Mouse (Mus musculus) midbrain, embryonic 10.5 days (tissue): ENCODE measurements around the gene Uqcr11. TPM values are rescaled to one million over a fixed set of nuclear protein-coding genes. Genes with fewer than 3 reads are reported as not detected.

Experiments used
- DNase-seq: peaks from one replicate; pipeline ENCODE4 v3.0.0-alpha.2; 2017; ENCODE audit warnings: low spot score
- H3K27ac ChIP-seq: fragments of 300-500 bp; sonication (generic); replicated peaks from 2 replicates; pipeline ENCODE4 v1.5.1; 2016; ENCODE audit warnings: mild to moderate bottlenecking
- H3K27me3 ChIP-seq: fragments of 300-500 bp; sonication (generic); 2 replicates; pipeline ENCODE4 v1.6.1; 2016; ENCODE audit warnings: low read depth, mild to moderate bottlenecking; ENCODE audit not compliant: poor library complexity, severe bottlenecking
- H3K36me3 ChIP-seq: fragments of 300-500 bp; sonication (generic); 2 replicates; pipeline ENCODE4 v1.6.1; 2016; ENCODE audit warnings: mild to moderate bottlenecking, moderate library complexity
- H3K4me1 ChIP-seq: fragments of 300-500 bp; sonication (generic); 2 replicates; pipeline ENCODE4 v1.6.1; 2016
- H3K4me3 ChIP-seq: fragments of 300-500 bp; sonication (generic); 2 replicates; pipeline ENCODE4 v1.5.1; 2016; ENCODE audit warnings: mild to moderate bottlenecking, moderate library complexity
- H3K9me3 ChIP-seq: fragments of 300-500 bp; sonication (generic); replicated peaks from 2 replicates; pipeline ENCODE4 v1.6.1; 2016; ENCODE audit warnings: mild to moderate bottlenecking
- WGBS: fragments of 180-500 bp; shearing (Covaris S2); methylation state at CpG from one replicate; pipeline ENCODE4 v1.1.7; 2016; 5-methylcytosine and 5-hydroxymethylcytosine counted together
- polyA plus RNA-seq: library from polyadenylated mRNA; unstranded; fragments of >200 nt; fragmentation: Nextera tagmentation; extraction: Ambion mirVana; gene quantifications from 2 replicates; pipeline ENCODE4 v1.2.1, GENCODE M21; 2016

Uqcr11 gene
- polyA plus RNA-seq, 1 experiment from 2014 or later: 635 TPM

DNA sequence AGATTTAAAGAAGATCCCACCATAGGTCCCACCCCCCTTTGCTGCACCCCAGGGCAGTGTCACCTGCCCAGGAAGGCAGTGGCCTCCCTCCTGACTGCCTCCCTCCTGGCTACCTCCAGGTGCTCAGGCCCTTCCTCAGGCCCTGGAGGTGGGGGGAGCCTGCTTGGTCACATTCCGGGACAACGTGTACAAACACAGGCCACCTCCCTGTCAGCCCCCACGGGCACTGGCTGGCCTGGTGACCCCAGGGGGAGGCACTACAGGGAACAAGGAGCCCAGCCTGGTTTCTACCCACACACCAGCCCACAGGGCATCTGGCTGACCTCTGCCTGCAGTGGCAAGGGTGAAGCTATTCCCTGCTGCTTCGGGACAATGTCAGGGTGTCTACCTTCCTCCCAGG lies 31.3 kb upstream of the Uqcr11 start:
- Histone ChIP-seq H3K4me1 (peaks cover 16% of the 10 kb centered on the region), H3K9me3 (no peaks in the 10 kb centered on the region), H3K27me3 (peaks cover 23% of the 10 kb centered on the region), H3K27ac (no peak overlapping the region), H3K36me3 (no peaks in the 10 kb centered on the region), H3K4me3 (no peak overlapping the region)
- WGBS: 81% methylated on average over 4 of the region's 4 CpGs
- DNase-seq: no peak

GRCm38 (mm10) chr10:80436276-80436675 lies 29.6 kb upstream of the Uqcr11 start:
- no peaks in the 10 kb centered on the region for H3K9me3 ChIP-seq
- 12% methylated on average over 9 of the region's 9 CpGs for WGBS
- peaks cover 29% of the 10 kb centered on the region for H3K4me1 ChIP-seq
- H3K27me3 ChIP-seq: peaks cover 21% of the 10 kb centered on the region
- no peak overlapping the region for H3K27ac ChIP-seq
- H3K36me3 ChIP-seq: peaks cover 4% of the 10 kb centered on the region
- peak overlapping the region; percentile 16; the same call in 1 of the 2 replicates for H3K4me3 ChIP-seq
- DNase-seq: no peak

GRCm38 (mm10) chr10:80435764-80436163 lies 29.1 kb upstream of the Uqcr11 start:
- Histone ChIP-seq H3K4me1 (peaks cover 34% of the 10 kb centered on the region), H3K27me3 (peaks cover 21% of the 10 kb centered on the region), H3K27ac (no peak overlapping the region; the same call in 1 of the 2 replicates), H3K4me3 (peak overlapping the region; percentile 16; the same call in 1 of the 2 replicates), H3K36me3 (peaks cover 9% of the 10 kb centered on the region), H3K9me3 (no peaks in the 10 kb centered on the region)
- 38% methylated on average over 7 of the region's 7 CpGs for WGBS
- no peak for DNase-seq

GRCm38 (mm10) chr10:80434823-80435222 lies 28.2 kb upstream of the Uqcr11 start:
- peak overlapping the region; percentile 100 for H3K27ac ChIP-seq

DNA sequence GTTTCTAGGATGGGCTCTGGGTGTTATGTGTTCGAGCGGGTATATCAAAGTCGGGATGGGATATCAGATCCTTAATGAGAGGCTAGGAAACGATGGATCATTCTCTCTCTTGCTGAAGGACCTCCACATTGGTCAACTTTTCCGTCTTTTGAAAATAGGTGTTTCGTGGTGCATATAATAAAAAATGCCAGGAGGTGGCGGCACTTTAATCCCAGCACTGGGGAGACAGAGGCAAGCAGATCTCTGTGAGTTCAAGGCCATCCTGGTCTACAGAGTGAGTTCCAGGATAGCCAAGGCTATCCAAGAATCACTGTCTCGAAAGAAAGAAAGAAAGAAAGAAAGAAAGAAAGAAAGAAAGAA lies 27.6 kb upstream of the Uqcr11 start:
- WGBS: 12% methylated on average over 8 of the region's 8 CpGs
- Histone ChIP-seq H3K4me1 (peaks cover 41% of the 10 kb centered on the region), H3K36me3 (peaks cover 24% of the 10 kb centered on the region), H3K27me3 (peaks cover 18% of the 10 kb centered on the region), H3K27ac (peak overlapping the region; percentile 100), H3K4me3 (peak overlapping the region; percentile 96), H3K9me3 (no peaks in the 10 kb centered on the region)
- no peak for DNase-seq

More at GRCm38 (mm10) chr10:80434823-80435222, 28.2 kb upstream of the Uqcr11 start:
- 80% methylated on average over 3 of the region's 3 CpGs for WGBS
- H3K4me1 ChIP-seq: peaks cover 41% of the 10 kb centered on the region
- peaks cover 18% of the 10 kb centered on the region for H3K36me3 ChIP-seq
- peak overlapping the region; percentile 96 for H3K4me3 ChIP-seq
- peaks cover 18% of the 10 kb centered on the region for H3K27me3 ChIP-seq
- no peak for DNase-seq
- H3K9me3 ChIP-seq: no peaks in the 10 kb centered on the region

DNA sequence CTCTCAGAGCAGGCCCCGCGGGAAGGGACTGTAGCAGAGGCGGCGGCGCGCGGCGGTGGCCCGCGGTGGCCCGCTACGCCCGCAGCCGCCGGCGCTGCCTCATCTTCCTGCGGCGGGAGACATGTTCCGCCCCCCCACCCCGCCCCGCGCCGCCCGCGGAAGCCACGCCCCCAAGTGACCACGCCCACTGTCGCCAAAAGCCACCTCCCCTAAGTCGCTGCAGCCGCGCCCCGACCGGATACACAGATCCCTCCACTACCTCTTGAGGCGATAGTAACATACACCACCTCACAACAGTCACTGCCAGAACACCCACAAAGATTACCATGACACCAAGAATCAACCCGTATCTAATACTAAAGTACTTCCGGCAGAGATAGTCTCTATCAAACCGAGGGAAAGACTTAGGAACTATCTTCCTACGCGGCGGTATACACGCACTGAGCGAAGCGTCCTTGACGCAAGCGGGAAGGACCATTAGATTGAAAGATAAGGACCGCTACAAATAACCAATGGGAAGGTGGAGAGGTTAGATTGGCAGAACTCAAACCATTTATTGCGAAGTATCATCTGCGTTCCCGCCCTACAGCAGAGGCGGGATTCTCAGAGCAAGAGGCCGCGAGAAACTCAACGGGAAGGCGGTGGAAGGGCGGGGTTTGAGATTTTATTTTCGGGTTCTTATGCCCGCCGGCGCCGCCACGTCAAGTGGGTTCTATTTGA lies 27.0 kb upstream of the Uqcr11 start, which contains the start of gene Tcf3:
Gene Tcf3, minus strand, starts transcription at position 135 of the 720 bp plus-strand sequence.
- H3K4me3 ChIP-seq: peak within 1 kb of the TSS; percentile 96
- H3K4me1 ChIP-seq: peaks cover 41% of the 10 kb centered on the region
- peaks cover 30% of the 10 kb centered on the region for H3K36me3 ChIP-seq
- no peaks in the 10 kb centered on the region for H3K9me3 ChIP-seq
- DNase-seq: peak; percentile 95
- WGBS: under 1% methylated on average over 60 of the region's 61 CpGs
- H3K27me3 ChIP-seq: peaks cover 18% of the 10 kb centered on the region
- H3K27ac ChIP-seq: peak within 1 kb of the TSS; percentile 100

GRCm38 (mm10) chr10:80432936-80433512 lies 26.4 kb upstream of the Uqcr11 start:
- Histone ChIP-seq H3K36me3 (peaks cover 36% of the 10 kb centered on the region), H3K27me3 (peaks cover 18% of the 10 kb centered on the region), H3K4me3 (peak overlapping the region; percentile 96), H3K4me1 (peaks cover 41% of the 10 kb centered on the region), H3K27ac (peak overlapping the region; percentile 100), H3K9me3 (no peaks in the 10 kb centered on the region)
- under 1% methylated on average over 60 of the region's 60 CpGs for WGBS
- peak; percentile 68 for DNase-seq

DNA sequence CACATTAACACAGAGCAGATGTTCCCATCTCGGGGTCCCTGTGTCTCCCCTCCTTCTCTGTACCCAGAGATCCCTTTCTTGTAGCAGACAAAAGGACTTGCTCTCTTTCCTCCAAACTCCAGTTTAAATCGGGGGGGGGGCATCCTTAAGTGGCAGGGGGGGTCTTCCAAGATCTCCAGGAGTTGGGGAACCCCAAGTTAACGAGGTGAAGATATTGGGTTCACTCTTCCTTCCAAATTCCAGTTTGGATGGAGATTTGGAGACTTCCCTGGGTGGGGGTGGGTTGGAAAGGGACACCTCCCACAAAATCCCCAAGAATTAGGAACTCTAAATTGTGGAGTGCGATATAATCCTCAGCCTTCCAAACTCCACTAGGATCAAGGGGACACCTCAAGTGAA lies 25.8 kb upstream of the Uqcr11 start:
- H3K9me3 ChIP-seq: no peaks in the 10 kb centered on the region
- H3K36me3 ChIP-seq: peaks cover 43% of the 10 kb centered on the region
- H3K27me3 ChIP-seq: peaks cover 11% of the 10 kb centered on the region
- no peak for DNase-seq
- peak overlapping the region; percentile 100 for H3K27ac ChIP-seq
- peak overlapping the region; percentile 96 for H3K4me3 ChIP-seq
- H3K4me1 ChIP-seq: peaks cover 41% of the 10 kb centered on the region
- WGBS: 6% methylated on average over 4 of the region's 4 CpGs

- H3K9me3 ChIP-seq: no peaks in the 10 kb centered on the region
- peak overlapping the region; percentile 100 for H3K27ac ChIP-seq
- WGBS: 27% methylated on average over 16 of the region's 16 CpGs
- peaks cover 41% of the 10 kb centered on the region for H3K4me1 ChIP-seq
- H3K27me3 ChIP-seq: peaks cover 10% of the 10 kb centered on the region; the same call in 1 of the 2 replicates
- H3K36me3 ChIP-seq: peaks cover 49% of the 10 kb centered on the region
- H3K4me3 ChIP-seq: peak overlapping the region; percentile 96
- DNase-seq: no peak
Measured at GRCm38 (mm10) chr10:80431570-80432386, 25.1 kb upstream of the Uqcr11 start.

DNA sequence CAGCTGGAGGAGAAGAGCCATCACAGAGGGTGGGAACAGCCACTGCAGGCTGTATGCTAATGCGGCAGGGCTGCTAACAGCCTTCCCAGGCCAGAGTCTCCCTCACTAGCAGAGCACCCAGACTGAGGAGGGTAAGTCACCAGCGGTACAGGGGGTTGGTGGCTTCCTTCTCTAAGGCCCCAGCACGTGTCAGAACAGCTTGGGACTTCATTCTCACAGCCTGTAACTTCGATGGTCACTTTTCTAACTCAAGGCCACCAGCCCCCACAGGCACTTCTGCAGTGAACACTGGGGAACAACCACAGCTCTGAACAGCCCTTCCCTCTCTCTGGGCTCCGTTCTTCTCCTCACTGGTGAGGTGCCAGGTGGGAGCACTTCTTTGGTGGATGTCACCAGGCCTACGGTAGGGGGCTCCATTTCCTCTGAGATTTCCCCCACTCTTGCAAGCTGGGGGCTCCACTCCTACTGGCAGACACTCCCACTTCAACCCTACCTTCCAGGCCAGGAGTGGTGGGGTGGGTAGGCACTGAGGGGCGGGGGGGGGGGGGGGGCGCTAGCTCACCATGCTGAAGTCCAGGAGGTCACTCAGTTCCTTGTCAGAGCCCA lies 23.8 kb upstream of the Uqcr11 start:
- peak overlapping the region; percentile 59; the same call in 1 of the 2 replicates for H3K27ac ChIP-seq
- H3K9me3 ChIP-seq: peaks cover 7% of the 10 kb centered on the region; the same call in 1 of the 2 replicates
- peaks cover 33% of the 10 kb centered on the region for H3K4me1 ChIP-seq
- DNase-seq: no peak
- no peaks in the 10 kb centered on the region for H3K27me3 ChIP-seq
- peaks cover 62% of the 10 kb centered on the region for H3K36me3 ChIP-seq
- 77% methylated on average over 7 of the region's 8 CpGs for WGBS
- H3K4me3 ChIP-seq: peak overlapping the region; percentile 96

DNA sequence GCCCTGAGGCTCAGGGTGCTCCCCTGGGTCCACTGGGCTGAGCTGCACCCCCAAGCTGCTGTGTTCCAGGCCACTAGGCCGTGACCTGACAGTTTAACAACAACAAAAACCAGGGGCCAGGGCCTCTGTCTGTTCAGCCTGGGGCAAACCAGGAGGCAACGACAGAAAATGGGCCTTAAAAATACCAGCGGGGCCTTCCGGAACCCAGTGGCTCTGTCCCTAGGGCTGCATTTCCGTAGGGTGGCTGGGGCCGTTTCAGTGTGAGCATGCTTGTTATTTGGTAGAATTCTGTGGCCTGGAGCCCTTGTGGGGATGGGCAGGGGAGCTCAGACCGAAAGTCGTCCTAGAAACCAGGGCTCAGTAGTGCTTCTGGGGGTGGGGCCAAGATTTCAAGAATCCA lies 23.2 kb upstream of the Uqcr11 start:
- no peak overlapping the region for H3K27ac ChIP-seq
- peaks cover 31% of the 10 kb centered on the region for H3K4me1 ChIP-seq
- peak overlapping the region; percentile 96; the same call in 1 of the 2 replicates for H3K4me3 ChIP-seq
- peaks cover 68% of the 10 kb centered on the region for H3K36me3 ChIP-seq
- H3K9me3 ChIP-seq: peaks cover 7% of the 10 kb centered on the region; the same call in 1 of the 2 replicates
- no peaks in the 10 kb centered on the region for H3K27me3 ChIP-seq
- no peak for DNase-seq
- 87% methylated on average over 8 of the region's 8 CpGs for WGBS

DNA sequence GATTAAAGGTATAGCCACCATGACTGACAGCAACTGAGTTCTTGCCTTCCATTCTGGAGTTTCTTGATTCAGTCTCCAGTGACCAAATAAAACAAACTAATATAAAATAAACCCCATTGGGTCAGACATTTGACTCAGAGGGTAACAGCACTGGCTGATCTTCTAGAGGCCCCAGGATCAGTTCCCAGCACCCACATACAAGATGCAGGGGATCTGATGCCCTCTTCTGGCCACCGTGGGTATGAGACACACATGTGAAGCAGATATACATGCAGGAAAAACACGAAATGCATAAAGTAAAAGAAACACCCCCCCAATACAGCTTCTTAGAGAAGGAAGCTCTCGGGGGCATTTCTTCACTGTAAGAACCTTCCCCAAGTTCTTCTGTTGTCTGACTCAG lies 18.4 kb upstream of the Uqcr11 start:
- peaks cover 100% of the 10 kb centered on the region for H3K36me3 ChIP-seq
- no peaks in the 10 kb centered on the region for H3K27me3 ChIP-seq
- no peak overlapping the region for H3K4me3 ChIP-seq
- H3K27ac ChIP-seq: no peak overlapping the region
- H3K9me3 ChIP-seq: peaks cover 7% of the 10 kb centered on the region; the same call in 1 of the 2 replicates
- 95% methylated on average over 3 of the region's 3 CpGs for WGBS
- no peak for DNase-seq
- H3K4me1 ChIP-seq: peaks cover 16% of the 10 kb centered on the region
